8 mouse cellular contexts compared by ENCODE assay signal in the genomic region with DNA sequence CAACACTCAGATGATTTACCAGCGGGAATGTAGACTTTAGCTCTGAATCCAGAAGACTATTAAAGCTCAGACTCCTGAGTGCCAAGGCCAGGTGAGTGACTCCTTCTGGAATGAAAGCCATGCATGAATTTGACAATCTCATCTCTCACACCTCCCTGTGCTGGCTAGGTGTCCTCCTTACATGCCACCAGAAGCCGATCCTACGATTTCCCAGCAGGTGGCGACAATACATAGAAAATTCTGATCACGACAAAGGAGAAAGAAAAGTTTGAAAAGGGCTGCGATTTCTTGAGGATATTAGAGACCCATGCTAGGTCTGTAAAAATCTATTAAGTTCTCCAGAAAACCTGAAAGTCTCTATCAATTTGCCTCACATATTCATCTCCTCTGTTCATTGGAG.
DNase-seq lines count a peak whose midpoint lies in the region; ATAC-seq and TF ChIP-seq lines count a peak whose summit lies in the region.

No protein-coding gene starts in this region.

- no peak overlapping the region for H3K9ac ChIP-seq in midbrain, embryonic 16.5 days (ENCODE audit: low read depth, low read length)

- peaks cover 11% of the 10 kb centered on the region; the same call in 1 of the 2 replicates for H3K4me1 ChIP-seq in midbrain, embryonic 10.5 days
- H3K4me1 ChIP-seq in midbrain, embryonic 16.5 days (ENCODE audit: control insufficient read depth, insufficient read depth, low read length): no peaks in the 10 kb centered on the region
- H3K4me1 ChIP-seq in kidney, adult 2 months (ENCODE audit: control insufficient read depth, insufficient read depth, low read length): no peaks in the 10 kb centered on the region

- WGBS in midbrain, embryonic 10.5 days: 24% methylated on average over 6 of the region's 6 CpGs
- 11% methylated on average over 6 of the region's 6 CpGs for WGBS in midbrain, embryonic 16.5 days
- WGBS in kidney, adult 2 months: 9% methylated on average over 6 of the region's 6 CpGs

- TF ChIP-seq POLR2A in kidney, adult 2 months (IDR thresholded peaks at IDR 0.05; ENCODE audit: low read depth, low read length): no peak

- no peak overlapping the region for H3K27ac ChIP-seq in midbrain, embryonic 10.5 days (replicated peaks)
- no peak overlapping the region for H3K27ac ChIP-seq in midbrain, embryonic 16.5 days (ENCODE audit: low read length)
- no peak overlapping the region for H3K27ac ChIP-seq in kidney, adult 2 months (ENCODE audit: insufficient read depth, low read depth, low read length)

- H3K27me3 ChIP-seq in midbrain, embryonic 10.5 days (ENCODE audit: low read depth, poor library complexity, severe bottlenecking): peaks cover 8% of the 10 kb centered on the region
- H3K27me3 ChIP-seq in midbrain, embryonic 16.5 days (ENCODE audit: control insufficient read depth, insufficient read depth, low read depth, low read length): peaks cover 4% of the 10 kb centered on the region; the same call in 1 of the 2 replicates
- H3K27me3 ChIP-seq in kidney, adult 2 months (replicated peaks; ENCODE audit: control insufficient read depth, insufficient read depth, low read length): no peaks in the 10 kb centered on the region

- no peak overlapping the region for H3K4me3 ChIP-seq in midbrain, embryonic 10.5 days
- H3K4me3 ChIP-seq in midbrain, embryonic 16.5 days (ENCODE audit: low read depth, low read length): no peak overlapping the region
- H3K4me3 ChIP-seq in kidney, adult 2 months (ENCODE audit: insufficient read depth, low read depth, low read length): no peak overlapping the region

- H3K36me3 ChIP-seq in midbrain, embryonic 10.5 days: no peaks in the 10 kb centered on the region
- no peaks in the 10 kb centered on the region for H3K36me3 ChIP-seq in midbrain, embryonic 16.5 days (ENCODE audit: control insufficient read depth, insufficient read depth, low read length)
- no peaks in the 10 kb centered on the region for H3K36me3 ChIP-seq in kidney, adult 2 months (ENCODE audit: control insufficient read depth, insufficient read depth, low read length)

- ATAC-seq in midbrain, embryonic 16.5 days: no peak

- peak; percentile 72 for TF ChIP-seq CTCF in kidney, adult 2 months (conservative IDR thresholded peaks at IDR 0.05; ENCODE audit: insufficient read depth, insufficient read length, low read depth, low read length)

- intact Hi-C loops in left cerebral cortex, postnatal 36 days (cut with DNase I): loop anchor here (5.0 kb wide), 1 partner anchor 701 kb away; no protein-coding TSS in a partner anchor

- no peaks in the 10 kb centered on the region for H3K9me3 ChIP-seq in midbrain, embryonic 10.5 days (replicated peaks)
- H3K9me3 ChIP-seq in midbrain, embryonic 16.5 days (replicated peaks; ENCODE audit: control insufficient read depth, low read length, poor library complexity, severe bottlenecking): no peaks in the 10 kb centered on the region

- H3K4me2 ChIP-seq in midbrain, embryonic 16.5 days (ENCODE audit: low read length): no peak overlapping the region

- DNase-seq in midbrain, embryonic 10.5 days (ENCODE audit: low spot score): peak; percentile 56
- peak; percentile 19 for DNase-seq in cerebellum, adult 8-10 months
- peak; percentile 62 to 90 for DNase-seq in frontal cortex, adult 2 months (ENCODE audit: extremely low spot score in 1 of 2, low spot score in 1 of 2)
- DNase-seq in kidney, adult 2 months: peak; percentile 68
- DNase-seq in left cerebral cortex, postnatal 36 days (ENCODE audit: low spot score in 2 of 2): peak; percentile 58 to 65
- DNase-seq in neural tube, embryonic 10.5 days (ENCODE audit: extremely low spot score, low spot score): peak; percentile 68
- DNase-seq in thymus, postnatal 25 days: peak; percentile 43

Comparison
In these comparisons a context has a peak if more than half of its experiments do, and no peak if none do; other contexts are left out.
1. DNase-seq: peak in every context shown above with its lines; median percentile 76 in frontal cortex, adult 2 months; 68 in kidney, adult 2 months; 68 in neural tube, embryonic 10.5 days; 62 in left cerebral cortex, postnatal 36 days; 56 in midbrain, embryonic 10.5 days; 43 in thymus, postnatal 25 days; 19 in cerebellum, adult 8-10 months.